Mouse (Mus musculus) bone marrow, adult 2 months (tissue): ENCODE results near the gene Nav3. TPM values are rescaled to one million over a fixed set of nuclear protein-coding genes. Genes with fewer than 3 reads are reported as not detected.

ENCODE experiments used
- H3K27ac ChIP-seq: fragments of 200-500 bp; 2 replicates; pipeline ENCODE4 v1.5.1; 2012; ENCODE audit warnings: low read depth, mild to moderate bottlenecking, control low read depth, inconsistent platforms, low read length; ENCODE audit not compliant: control insufficient read depth, poor library complexity, insufficient read depth
- H3K4me1 ChIP-seq: fragments of 200-500 bp; 2 replicates; pipeline ENCODE4 v1.6.1; 2011; ENCODE audit warnings: low read length; ENCODE audit not compliant: control insufficient read depth, insufficient read depth
- H3K4me3 ChIP-seq: fragments of 200-500 bp; replicated peaks from 2 replicates; pipeline ENCODE3; 2011; ENCODE audit warnings: mild to moderate bottlenecking, low read depth, low read length, control low read depth; ENCODE audit not compliant: control insufficient read depth
- CTCF ChIP-seq: fragments of 200-500 bp; IDR thresholded peaks from 2 replicates; pipeline ENCODE4 v1.5.1; 2011; ENCODE audit warnings: low read length, control low read depth; ENCODE audit not compliant: control insufficient read depth, insufficient read depth
- POLR2A ChIP-seq: fragments of 200-500 bp; IDR thresholded peaks from 2 replicates; pipeline ENCODE4 v1.6.1; 2011; ENCODE audit warnings: low read depth, mild to moderate bottlenecking, control low read depth, low read length, borderline replicate concordance; ENCODE audit not compliant: control insufficient read depth
- WGBS: fragments of 180-500 bp; shearing (Covaris S2); methylation state at CpG from one replicate; pipeline ENCODE4 v1.1.7; 2018; 5-methylcytosine and 5-hydroxymethylcytosine counted together
- polyA plus RNA-seq: library from polyadenylated mRNA; stranded (reverse); fragments of >200 nt; gene quantifications from 2 replicates; pipeline ENCODE4 v1.2.4, GENCODE M21; 2011; ENCODE audit warnings: low replicate concordance; ENCODE audit not compliant: missing spikeins, insufficient read depth, insufficient read length

The Nav3 gene
- polyA plus RNA-seq, 1 experiment = 2.0 TPM

GRCm38 (mm10) chr10:110272818-110273217 is 183.2 kb downstream of the Nav3 start:
- Histone ChIP-seq H3K4me1 (no peaks in the 10 kb centered on the region), H3K4me3 (no peak overlapping the region), H3K27ac (no peak overlapping the region)
- TF ChIP-seq POLR2A (no peak), CTCF (no peak)
- WGBS = 88% methylated on average over 2 of the region's 2 CpGs

- WGBS = 45% methylated on average over 1 of the region's 1 CpGs
- Histone ChIP-seq H3K27ac (no peak overlapping the region), H3K4me1 (no peaks in the 10 kb centered on the region), H3K4me3 (no peak overlapping the region)
- no peak for TF ChIP-seq CTCF
- no peak for TF ChIP-seq POLR2A
Measured at GRCm38 (mm10) chr10:110270561-110270960, 185.4 kb downstream of the Nav3 start.

GRCm38 (mm10) chr10:110242128-110242561 is 213.9 kb downstream of the Nav3 start:
- TF ChIP-seq CTCF = no peak
- Histone ChIP-seq H3K4me1 (no peaks in the 10 kb centered on the region), H3K4me3 (no peak overlapping the region), H3K27ac (no peak overlapping the region)
- 86% methylated on average over 3 of the region's 3 CpGs for WGBS

- TF ChIP-seq POLR2A (no peak), CTCF (no peak)
- Histone ChIP-seq H3K4me1 (no peaks in the 10 kb centered on the region), H3K27ac (no peak overlapping the region), H3K4me3 (no peak overlapping the region)
- WGBS = 75% methylated on average over 3 of the region's 3 CpGs
Measured at GRCm38 (mm10) chr10:110240667-110241066, 215.3 kb downstream of the Nav3 start.

GRCm38 (mm10) chr10:110233307-110233930 is 222.6 kb downstream of the Nav3 start:
- Histone ChIP-seq H3K27ac (no peak overlapping the region), H3K4me3 (no peak overlapping the region), H3K4me1 (no peaks in the 10 kb centered on the region)
- TF ChIP-seq CTCF (no peak), POLR2A (no peak)
- WGBS = 64% methylated on average over 6 of the region's 6 CpGs

GRCm38 (mm10) chr10:110206411-110206810 is 249.6 kb downstream of the Nav3 start:
- Histone ChIP-seq H3K27ac (no peak overlapping the region), H3K4me1 (no peaks in the 10 kb centered on the region), H3K4me3 (no peak overlapping the region)
- 76% methylated on average over 5 of the region's 5 CpGs for WGBS
- TF ChIP-seq POLR2A (no peak), CTCF (no peak)

GRCm38 (mm10) chr10:110204121-110204697 is 251.8 kb downstream of the Nav3 start:
- Histone ChIP-seq H3K27ac (no peak overlapping the region), H3K4me1 (no peaks in the 10 kb centered on the region), H3K4me3 (no peak overlapping the region)
- 80% methylated on average over 5 of the region's 5 CpGs for WGBS
- no peak for TF ChIP-seq CTCF
- TF ChIP-seq POLR2A = no peak

- WGBS = 66% methylated on average over 4 of the region's 4 CpGs
- no peak overlapping the region for H3K4me3 ChIP-seq
- no peaks in the 10 kb centered on the region for H3K4me1 ChIP-seq
- no peak overlapping the region for H3K27ac ChIP-seq
- no peak for TF ChIP-seq CTCF
- no peak for TF ChIP-seq POLR2A
Measured at GRCm38 (mm10) chr10:110192881-110193280, 263.1 kb downstream of the Nav3 start.
